Mouse (Mus musculus): ENCODE results near the gene Gm13290.
"Not testable (repeated sequence)": the region's sequence is repeated elsewhere in the genome, so short reads cannot be mapped to it uniquely, and the experiment has no call there.

Gene Gm13290

GRCm38 (mm10) chr4:88781831-88782230 lies 8.2 kb downstream of the Gm13290 start, which contains the start of gene Ifnz:
Gene Ifnz, plus strand, starts transcription at chr4:88782131.
- DNase-seq (ENCODE audit: low spot score in 2 of 2), result not testable (repeated sequence)

- DNase-seq (ENCODE audit: low spot score in 2 of 2), result peak in 1 of 2 experiments; percentile 7
Observed at GRCm38 (mm10) chr4:88782335-88782734, 8.7 kb downstream of the Gm13290 start.

GRCm38 (mm10) chr4:88785409-88785808 lies 11.8 kb downstream of the Gm13290 start, which contains the start of gene Gm13276:
Gene Gm13276, plus strand, starts transcription at chr4:88785709.
- DNase-seq (ENCODE audit: low spot score in 2 of 2), result not testable (repeated sequence)

- peak; percentile 34 to 72 for DNase-seq (ENCODE audit: low spot score in 2 of 2)
Observed at GRCm38 (mm10) chr4:88788402-88788801, 14.8 kb downstream of the Gm13290 start, which contains the start of gene Gm13277. Gene Gm13277, plus strand, starts transcription at chr4:88788632.

GRCm38 (mm10) chr4:88791250-88791649 lies 17.6 kb downstream of the Gm13290 start, which contains the start of gene Gm13278:
Gene Gm13278, plus strand, starts transcription at chr4:88791550.
- DNase-seq (ENCODE audit: low spot score in 2 of 2), result not testable (repeated sequence)

GRCm38 (mm10) chr4:88793936-88794675 lies 20.5 kb downstream of the Gm13290 start, which contains the start of gene Gm13275:
Gene Gm13275, plus strand, starts transcription at chr4:88794487.
- DNase-seq (ENCODE audit: low spot score in 2 of 2), result peak; percentile 74 to 83

GRCm38 (mm10) chr4:88797097-88797496 lies 23.5 kb downstream of the Gm13290 start, which contains the start of gene Gm13279:
Gene Gm13279, plus strand, starts transcription at chr4:88797397.
- not testable (repeated sequence) for DNase-seq (ENCODE audit: low spot score in 2 of 2)

GRCm38 (mm10) chr4:88799365-88799764 lies 25.7 kb downstream of the Gm13290 start, which contains the start of gene Gm13285:
Gene Gm13285, plus strand, starts transcription at chr4:88799665.
- not testable (repeated sequence) for DNase-seq (ENCODE audit: low spot score in 2 of 2)

- not testable (repeated sequence) for DNase-seq (ENCODE audit: low spot score in 2 of 2)
Observed at GRCm38 (mm10) chr4:88802954-88803353, 29.3 kb downstream of the Gm13290 start, which contains the start of gene Gm13287. Gene Gm13287, plus strand, starts transcription at chr4:88803254.

- DNase-seq (ENCODE audit: low spot score in 2 of 2), result not testable (repeated sequence)
Observed at GRCm38 (mm10) chr4:88805231-88805630, 31.6 kb downstream of the Gm13290 start, which contains the start of gene Gm13288. Gene Gm13288, plus strand, starts transcription at chr4:88805531.

- DNase-seq (ENCODE audit: low spot score in 2 of 2), result peak in 1 of 2 experiments; percentile 36
Observed at GRCm38 (mm10) chr4:88805761-88806160, 32.1 kb downstream of the Gm13290 start.

GRCm38 (mm10) chr4:88815928-88816327 lies 42.3 kb downstream of the Gm13290 start, which contains the start of gene Ifna7:
Gene Ifna7, plus strand, starts transcription at chr4:88816228.
- DNase-seq (ENCODE audit: low spot score in 2 of 2), result no peak

GRCm38 (mm10) chr4:88819659-88820058 lies 46.0 kb downstream of the Gm13290 start, which contains the start of gene Ifna11:
Gene Ifna11, plus strand, starts transcription at chr4:88819959.
- no peak for DNase-seq (ENCODE audit: low spot score in 2 of 2)

GRCm38 (mm10) chr4:88822995-88823394 lies 49.4 kb downstream of the Gm13290 start:
- no peak for DNase-seq (ENCODE audit: low spot score in 2 of 2)

Data from urinary bladder, postnatal 36 days (tissue).